Mouse (Mus musculus) heart, adult 8-10 months (tissue): ENCODE results near the gene Tm2d3. TPM values are rescaled to one million over a fixed set of nuclear protein-coding genes. Genes with fewer than 3 reads are reported as not detected.

Experiments used
- DNase-seq: peaks from one replicate; pipeline ENCODE4 v3.0.0; 2022; ENCODE audit warnings: low spot score
- total RNA-seq, 4 experiments: library from RNA; stranded (reverse); gene quantifications; 2 replicates each; pipeline ENCODE4 v1.2.4; 2022

Gene Tm2d3
- 10 to 100 TPM; 21.2 to 25.2 (median 21.8) TPM for total RNA-seq

DNA sequence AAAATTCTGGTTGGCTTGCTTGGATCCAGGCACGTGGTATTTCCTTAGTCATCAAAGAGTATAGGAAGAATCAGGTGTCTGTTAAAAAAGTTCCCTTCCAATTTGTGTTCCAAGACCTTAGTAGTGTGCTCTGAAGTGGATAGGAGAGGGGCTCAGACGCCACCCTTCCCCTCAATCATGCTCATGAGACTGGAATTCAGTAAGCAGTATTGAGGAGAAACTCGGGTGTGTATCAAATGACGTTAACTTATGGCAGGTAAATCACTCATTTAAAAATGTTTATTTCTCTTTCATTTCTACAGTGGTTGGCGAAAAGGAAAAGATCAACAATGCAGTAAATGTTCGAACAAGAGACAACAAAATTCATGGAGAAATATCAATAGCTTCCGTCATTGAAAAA is at the start of gene Tm2d3:
Tm2d3 (plus strand) TSS at position 301 of the 400 bp plus-strand sequence.
- no peak for DNase-seq

DNA sequence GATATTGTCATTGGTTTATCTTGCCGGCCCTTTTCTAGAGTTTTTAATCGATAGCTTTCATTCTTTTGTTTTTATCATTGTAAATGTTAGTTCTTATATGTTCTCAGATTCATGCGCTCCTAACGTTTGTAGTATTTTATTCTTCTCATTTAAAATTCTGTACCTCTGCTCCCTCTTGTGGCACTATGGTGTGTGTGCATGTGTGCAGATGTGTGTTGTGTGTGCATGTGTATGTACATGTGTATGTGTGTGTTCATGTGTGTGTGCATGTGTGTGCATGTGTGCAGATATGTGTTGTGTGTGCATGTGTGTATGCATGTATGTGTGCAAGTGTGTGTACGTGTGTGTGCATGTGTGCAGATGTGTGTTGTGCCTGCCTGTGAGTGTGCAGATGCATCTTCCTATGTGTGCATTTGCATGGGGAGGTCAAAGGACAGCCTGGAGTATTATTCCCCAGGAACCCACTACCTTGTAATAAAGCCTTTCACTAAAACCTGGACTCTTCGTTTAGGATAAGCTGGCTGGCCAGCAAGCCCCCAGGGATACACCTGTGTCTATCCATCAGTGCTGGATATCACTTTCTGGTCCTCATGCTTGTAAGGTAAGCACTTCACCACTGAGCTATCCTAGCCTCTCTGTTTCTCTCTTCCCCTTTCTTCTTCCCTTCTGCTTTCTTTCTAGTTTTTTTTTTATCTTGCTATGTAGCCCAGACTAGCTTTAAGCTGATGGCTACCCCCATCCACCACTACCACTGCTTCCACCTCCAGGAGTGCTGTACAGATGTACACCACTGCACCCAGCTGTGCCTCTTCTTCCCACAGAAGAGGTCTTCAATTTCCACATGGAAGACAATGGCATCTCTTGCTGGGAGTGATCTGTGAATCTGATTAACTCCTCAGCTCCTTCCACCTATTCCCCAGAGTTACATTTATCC is 48.3 kb upstream of the Tm2d3 start:
- no peak for DNase-seq

DNA sequence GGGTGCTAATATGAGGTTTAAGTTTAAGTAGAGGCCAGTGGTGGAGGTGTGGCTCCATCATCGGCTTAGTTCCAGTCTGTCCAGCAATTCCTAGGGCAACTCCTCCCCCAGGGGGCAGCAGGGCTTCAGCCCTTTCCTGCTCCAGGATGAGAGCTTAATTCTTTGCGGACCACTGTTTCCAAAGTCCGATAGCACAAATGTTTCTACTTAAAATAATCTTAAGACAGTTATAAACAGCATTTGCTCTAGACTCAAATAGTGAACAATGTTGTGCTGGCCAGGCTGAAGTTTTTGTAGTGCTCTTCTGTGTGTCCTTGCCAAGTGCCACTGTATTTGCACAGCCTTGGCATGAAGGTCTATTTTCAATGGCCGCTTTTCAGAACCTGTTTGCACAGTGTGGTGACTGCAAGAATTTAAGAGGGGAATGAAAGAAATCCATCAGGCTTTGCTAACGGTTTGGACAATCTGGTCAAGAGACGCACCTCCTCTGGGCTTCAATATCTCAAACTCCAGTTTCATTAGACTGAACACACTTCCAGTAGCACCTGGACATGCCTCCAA is 47.0 kb upstream of the Tm2d3 start:
- DNase-seq, result peak; percentile 7

DNA sequence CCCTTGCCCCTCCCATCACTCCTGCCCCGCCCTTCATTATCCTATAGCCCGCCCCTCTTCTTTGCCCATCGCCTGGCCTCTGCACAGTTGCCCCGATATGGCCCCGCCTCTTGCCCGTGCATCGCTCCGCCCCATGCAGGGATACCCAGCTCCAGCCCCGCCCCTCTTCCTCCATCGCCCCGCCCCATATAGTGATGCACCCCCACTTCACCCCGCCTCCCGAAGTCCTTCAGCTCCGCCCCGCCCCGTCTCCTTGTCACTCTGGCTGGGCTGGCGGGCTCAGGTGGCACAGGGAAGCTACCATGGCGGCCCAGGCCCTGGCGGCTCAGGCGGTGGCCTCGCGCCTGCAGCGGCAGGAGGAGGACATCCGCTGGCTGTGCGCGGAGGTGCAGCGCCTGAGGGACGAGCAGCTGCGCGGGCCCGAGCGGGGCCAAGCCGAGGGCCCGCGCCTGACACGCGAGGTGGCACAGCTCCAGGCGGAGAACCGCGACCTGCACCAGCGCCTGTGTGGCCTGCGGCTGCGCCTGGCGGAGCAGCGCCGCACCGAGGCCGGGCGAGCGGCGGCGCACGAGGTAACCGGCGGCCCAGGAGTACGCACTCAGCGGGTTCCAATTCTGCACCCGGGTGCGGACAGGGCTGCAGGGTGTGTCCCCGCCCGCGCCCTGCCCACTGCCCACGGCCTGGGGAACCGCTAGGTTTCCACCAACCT is 46.2 kb upstream of the Tm2d3 start, which contains the start of gene Tarsl2:
Tarsl2 (plus strand) TSS at position 256 of the 709 bp plus-strand sequence.
- DNase-seq, result peak; percentile 89

DNA sequence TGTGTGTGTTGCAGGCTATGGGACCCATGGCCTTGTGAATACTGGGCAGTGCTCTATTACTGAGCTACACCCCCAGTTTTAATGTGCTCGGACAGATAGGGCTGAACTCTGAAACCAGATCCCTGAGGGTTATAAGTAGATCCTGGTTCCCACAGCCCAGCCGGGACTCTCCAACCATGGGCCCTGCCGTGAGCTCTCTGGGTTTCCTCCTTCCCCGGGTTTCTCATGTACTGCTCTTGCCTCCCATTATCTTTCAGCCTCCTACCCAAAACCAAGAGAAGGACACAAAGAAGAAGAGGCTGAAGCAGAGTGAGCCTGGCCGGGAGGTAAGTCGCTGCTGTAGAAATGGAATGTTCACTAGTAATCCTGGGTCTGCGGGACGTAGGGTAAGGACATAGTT is 45.0 kb upstream of the Tm2d3 start:
- DNase-seq, result no peak

DNA sequence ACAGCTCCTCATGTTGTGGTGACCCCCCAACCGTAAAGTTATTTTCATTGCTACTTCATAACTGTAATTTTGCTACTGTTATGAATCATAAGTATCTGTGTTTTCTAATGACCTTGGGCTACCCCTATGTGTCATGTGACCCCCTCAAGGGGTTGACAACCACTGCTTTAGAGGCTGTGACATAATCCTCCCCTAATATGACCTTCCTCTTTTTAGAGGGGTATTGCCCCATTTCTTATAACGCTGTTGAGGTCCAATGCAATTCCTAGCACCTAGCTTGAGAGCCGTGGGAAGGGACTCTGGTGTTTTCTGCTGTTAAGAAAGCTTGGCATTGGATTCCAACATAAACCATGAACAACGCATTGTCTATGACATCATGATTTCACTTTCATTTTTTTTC is 40.3 kb upstream of the Tm2d3 start:
- DNase-seq, result no peak

DNA sequence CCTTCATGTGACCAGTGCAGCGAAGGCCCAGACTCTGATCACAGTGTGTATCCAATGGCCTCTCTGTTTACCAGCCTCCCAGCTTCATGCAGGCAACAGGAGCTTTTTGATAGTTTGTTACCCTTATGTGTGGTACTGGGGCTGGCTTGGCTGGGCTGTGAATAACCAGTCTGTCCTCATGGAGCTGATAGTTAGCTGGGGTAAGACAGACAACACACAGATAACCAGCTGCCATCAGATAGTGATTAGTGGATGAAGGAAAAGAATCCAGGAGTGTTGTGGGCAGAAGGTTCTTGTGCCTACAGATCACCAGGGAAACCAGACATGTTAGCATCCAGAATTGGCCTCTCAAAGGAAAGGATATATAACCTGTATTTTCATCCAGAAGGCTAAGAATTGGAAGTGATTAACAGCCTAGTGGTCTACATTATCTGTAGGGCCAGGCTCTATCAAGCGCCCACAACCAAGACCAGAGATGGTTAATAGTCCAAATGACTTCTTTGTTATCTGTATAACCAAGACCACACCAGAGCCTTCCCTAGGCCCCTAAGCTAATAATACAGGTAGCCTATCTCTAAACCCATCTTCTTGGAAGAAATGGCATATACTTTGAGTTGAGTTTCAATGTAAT is 33.4 kb upstream of the Tm2d3 start:
- no peak for DNase-seq

DNA sequence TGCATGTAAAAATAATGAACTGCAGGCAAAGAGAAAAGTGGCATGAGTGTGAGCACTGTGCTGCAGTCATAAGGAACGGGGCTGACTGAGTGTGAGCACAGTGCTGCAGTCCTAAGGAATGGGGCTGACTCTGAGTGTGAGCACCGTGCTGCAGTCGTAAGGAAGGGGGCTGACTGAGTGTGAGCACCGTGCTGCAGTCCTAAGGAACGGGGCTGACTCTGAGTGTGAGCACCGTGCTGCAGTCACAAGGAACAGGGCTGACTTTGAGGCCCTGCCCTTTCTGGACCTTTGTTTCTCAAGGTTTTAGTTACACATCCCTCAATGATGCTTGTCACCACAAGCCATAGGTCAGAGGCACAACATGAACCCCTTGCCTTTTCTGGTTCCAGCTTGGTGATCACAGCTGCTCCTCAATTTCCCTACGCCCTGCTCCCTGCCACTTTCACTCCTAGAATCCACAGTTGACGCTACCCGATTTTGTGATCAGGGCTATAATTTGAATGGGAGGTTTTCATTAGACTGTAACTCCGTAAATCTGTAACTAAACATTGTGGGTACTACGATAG is 27.7 kb upstream of the Tm2d3 start:
- DNase-seq, result no peak

DNA sequence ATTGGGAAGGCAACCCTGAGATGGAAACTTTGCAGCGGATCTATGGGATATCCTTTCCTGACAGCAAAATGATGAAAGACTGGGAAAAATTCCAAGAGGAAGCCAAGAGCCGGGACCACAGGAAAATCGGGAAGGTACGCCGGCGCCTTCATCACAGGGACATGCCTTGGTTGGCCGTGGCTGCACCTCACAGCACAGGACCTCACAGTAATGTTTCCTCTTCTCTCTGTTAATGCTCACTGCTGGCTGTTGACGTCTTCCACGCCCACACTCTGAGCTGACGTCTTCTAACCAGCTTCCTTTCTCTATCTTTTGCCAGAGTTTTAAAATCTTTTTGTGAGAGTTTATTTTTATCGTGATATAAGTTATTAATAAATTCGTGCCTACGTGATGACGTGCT is 27.1 kb upstream of the Tm2d3 start:
- no peak for DNase-seq

DNA sequence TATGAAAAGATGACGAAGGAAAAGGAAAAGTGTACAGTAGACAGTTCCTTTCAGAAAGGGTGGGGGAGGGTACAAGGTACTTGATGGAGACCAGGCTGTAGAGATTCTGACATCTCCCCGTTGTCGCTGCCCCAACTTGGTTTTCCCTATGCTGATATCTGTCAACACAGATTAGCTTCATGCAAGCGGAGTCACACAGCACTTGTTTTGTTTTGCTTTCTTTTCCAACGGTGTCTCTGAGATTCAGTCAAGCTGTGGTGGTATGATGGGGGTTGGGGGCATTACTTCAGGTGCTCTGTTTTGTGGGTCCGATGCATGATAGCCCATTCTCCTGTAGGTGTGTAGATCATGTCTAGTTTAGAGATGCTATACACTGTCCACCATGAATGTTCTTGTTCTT is 23.5 kb upstream of the Tm2d3 start:
- DNase-seq, result no peak

DNA sequence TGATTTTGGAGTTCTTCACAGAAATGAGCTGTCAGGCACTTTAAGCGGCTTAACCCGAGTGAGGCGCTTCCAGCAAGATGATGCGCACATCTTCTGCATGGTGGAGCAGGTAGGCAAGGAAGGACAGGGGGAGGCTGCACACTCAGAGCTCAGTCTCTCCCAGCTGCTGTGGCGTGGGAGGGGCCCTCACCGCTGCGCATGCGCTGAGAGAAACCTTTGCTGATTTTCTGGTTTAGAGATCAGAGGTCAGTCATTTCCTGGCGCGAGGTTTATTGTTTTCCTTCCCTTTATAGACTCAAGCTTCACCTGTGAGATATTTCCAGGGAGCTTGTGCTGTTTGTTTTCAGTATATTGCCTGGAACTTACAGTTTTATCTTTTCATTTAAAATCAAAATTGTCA is 12.9 kb upstream of the Tm2d3 start:
- DNase-seq, result no peak

DNA sequence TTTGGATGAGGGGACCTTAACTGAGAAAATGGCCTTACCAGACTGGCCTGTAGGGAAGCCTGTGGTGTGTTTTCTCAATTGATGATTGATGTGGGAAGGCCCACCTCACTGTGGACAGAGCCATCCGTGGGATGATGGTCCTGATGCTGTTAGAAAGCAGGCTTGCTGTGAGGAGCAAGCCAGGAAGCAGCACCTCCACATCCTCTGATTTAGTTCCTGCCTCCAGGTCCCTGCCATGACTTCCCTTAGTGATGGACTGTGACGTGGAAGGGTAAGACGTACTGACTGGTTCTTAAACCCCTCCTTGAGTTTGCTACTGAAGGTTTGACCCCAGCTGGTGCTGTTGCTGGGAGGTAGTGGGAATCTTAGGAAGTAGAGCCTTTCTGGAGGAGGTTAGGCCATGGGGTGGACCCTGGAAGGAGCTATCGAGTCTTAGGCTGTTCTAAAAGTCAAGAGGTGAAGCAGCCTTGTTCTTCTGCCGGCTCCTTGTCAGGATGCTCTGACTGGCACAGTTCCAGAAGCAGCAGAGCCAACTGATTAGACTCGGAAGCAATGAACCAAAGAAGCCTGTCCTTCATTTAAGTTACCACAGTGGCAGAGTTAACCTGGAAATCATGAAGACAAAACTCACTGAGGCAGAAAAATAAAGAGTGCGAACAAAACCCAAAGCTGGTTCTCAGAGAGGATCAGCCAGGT is 11.9 kb upstream of the Tm2d3 start:
- no peak for DNase-seq

DNA sequence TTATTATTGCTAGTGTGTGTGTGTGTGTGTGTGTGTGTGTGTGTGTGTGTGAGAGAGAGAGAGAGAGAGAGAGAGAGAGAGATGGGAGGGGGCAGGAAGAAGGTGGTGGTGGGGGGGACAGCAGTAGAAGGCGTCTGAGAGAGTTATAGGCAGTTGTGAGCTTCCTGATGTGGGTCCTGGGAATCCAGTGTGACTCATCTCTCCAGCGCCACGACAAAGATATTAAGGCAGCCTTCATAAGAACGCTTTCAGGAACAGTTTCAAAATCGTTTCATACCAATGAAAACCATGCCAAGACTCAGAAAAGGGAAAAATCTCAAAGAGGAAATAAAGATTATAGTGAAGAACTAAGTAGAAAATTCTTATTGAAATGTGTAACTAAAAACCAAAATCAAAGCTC is 9.8 kb upstream of the Tm2d3 start:
- no peak for DNase-seq

DNA sequence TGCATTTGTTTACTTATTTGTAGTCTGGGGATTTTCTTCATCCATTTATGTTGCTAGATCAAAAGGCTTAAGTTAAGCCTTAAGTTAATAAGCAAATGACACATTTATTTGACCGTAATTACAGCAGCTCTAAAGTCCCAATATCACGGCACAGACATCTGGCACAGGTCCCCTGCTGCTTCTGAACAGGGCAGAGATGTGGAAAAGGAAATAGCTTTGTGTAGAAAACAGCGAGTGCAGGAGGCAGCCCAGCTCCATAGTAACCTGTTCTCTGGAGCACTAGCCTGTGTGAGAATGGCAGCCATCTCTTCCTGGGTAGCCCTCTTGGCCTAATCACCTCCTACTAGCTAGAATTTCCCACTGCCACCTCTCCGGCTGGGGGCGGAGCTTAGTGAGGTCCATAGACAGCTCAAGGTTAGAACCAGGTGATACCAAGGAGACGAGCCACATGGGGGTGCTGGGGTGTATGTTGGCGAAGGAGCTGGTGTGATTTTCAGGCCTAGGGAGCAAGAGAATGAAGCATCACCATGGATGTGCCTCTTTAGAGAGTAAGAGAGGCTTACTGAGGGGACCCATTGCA is 6.6 kb upstream of the Tm2d3 start:
- no peak for DNase-seq

DNA sequence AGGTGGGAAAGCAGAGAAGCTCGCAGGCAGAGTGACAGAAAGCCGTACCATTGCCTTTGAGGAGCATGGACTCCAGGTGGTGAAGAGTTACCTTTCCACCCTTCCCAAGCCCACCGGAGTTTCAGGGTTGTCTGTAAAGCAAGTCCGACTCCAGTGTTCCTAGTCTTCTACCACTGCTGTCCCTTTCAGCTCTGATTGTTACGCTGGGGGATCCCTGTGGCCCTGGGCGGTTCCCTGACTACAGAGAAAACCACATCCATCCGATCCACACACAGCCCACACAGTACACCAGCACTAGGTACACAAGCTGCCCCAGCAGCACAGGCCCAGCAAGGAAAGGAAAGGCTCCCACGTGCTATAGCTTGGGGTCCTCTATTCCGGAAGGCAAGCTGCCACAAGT is 4.3 kb upstream of the Tm2d3 start:
- no peak for DNase-seq

DNA sequence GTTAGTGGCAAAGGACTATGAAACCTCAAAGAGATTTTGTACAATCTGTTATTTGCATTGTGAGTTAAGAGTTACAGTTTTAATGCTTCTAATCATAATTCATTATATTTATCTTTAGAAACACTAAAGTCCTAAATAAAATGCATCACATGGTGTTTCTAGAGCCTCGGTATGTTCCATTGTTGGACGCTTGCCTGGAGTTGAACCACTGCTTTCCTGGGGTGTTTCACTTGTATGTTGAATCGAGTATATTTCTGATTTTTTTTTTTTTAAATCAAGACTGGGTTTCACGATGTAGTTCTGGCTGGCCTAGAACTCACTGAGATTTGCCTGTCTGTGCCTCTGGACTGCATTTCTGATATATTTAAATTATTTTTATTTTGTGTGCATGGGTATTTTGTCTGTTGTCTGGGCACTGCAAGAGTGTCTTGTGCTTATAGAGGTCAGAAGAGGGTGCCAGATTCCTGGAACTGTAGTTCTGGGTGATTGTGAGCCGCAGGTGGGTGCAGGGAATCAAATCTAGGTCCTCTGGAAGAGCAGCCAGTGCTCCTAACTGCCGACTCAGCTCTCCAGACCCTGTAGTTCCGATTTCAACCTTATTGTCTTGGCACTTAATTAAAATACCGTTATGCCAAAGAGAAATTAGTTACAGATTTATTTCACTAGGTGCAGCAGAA is 1.1 kb downstream of the Tm2d3 start:
- DNase-seq, result no peak

DNA sequence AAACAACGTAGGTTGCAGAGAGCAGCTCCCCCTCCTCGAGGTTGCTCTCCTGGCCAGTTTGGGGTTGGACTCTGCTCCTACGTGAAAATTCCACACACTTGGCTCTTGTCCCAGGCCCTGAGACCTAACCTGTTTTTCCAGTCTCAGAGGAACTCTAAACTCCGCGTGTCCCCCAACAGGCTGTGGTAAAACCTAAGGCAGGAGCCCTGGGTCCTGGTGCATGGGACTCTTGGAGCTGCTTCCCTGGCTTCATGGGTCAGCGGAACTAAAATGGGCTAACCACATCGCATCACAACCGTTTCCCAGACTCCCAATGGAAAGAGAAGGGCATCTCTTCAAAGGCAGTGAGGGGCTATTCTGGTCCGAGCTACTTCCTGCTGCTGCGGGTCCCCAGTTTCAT is 1.9 kb downstream of the Tm2d3 start:
- DNase-seq, result no peak

DNA sequence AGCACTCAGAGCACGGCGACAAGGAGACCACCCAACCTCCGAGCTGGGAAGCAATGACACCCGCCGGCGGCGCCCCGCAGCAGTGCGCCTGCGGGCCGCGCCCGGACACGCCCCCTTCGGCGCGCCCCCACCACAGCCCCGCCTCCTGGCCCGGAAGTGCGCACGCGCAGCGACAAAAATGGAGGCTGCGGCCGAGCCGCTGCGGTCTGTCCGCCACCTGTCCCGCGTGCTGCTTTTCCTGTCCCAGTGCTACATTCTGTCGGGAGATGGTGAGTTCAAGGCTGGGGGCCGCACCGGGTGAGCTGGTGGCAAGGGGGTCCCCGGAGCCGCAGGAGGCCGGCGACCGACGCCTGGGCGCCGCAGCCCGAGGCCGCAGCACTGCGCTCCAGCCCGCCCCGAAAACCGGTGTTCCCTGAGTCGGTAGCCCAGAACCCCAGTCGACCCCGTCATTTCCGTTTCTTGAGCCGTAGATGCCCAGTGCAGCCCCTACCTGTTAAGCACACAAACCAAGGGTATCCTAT is 2.4 kb downstream of the Tm2d3 start:
- DNase-seq, result peak; percentile 84

DNA sequence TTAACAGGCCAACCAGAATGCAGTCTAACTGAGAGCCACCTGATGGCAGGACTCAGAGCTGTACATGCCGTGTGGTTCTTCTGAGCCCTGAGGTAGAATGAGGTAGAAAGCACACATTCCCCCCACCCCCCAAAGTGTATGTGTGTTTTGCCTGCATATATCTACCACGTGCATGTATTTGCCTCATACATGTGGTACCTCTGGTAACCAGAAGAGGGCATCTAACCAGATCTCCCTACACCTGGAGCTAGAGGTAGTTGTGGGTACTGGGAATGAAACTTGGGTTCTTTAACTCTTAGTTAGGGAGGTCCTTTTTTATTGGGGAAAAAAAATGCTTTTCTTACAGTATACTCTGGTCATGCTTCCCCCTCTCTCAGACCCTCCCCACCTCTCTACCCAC is 5.5 kb downstream of the Tm2d3 start:
- DNase-seq, result no peak

DNA sequence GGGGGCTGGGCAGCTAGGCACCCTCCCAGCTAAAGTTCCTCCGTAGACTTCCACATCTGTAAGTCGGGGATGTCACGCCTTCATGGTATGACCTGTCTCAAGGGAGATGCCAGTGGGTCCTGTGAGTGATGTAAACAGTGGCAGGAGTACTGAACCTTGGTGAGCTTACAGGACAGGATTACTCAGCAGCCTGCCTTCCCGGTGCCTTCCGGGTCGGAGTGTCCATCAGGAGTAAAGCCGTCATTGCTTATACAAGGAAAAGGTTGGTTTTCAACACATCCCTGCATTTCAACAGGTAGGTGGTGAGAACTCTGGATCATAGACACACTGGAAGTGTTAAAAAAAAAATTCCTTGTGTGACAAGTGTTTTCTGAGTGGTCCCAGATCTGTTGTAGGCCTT is 11.1 kb downstream of the Tm2d3 start:
- no peak for DNase-seq
